Mouse (Mus musculus) spleen, adult 2 months (tissue): ENCODE results near the gene Dock8.

Experiments
- CTCF ChIP-seq: fragments of 200-500 bp; IDR thresholded peaks from 2 replicates; pipeline ENCODE4 v1.5.1; 2011; ENCODE audit warnings: mild to moderate bottlenecking, inconsistent platforms; ENCODE audit not compliant: insufficient read depth, insufficient read length, insufficient replicate concordance; ENCODE audit errors: extremely low read depth
- POLR2A ChIP-seq: fragments of 200-500 bp; IDR thresholded peaks from 2 replicates; pipeline ENCODE4 v1.6.1; 2011; ENCODE audit warnings: low read depth, low read length, inconsistent platforms

DNA sequence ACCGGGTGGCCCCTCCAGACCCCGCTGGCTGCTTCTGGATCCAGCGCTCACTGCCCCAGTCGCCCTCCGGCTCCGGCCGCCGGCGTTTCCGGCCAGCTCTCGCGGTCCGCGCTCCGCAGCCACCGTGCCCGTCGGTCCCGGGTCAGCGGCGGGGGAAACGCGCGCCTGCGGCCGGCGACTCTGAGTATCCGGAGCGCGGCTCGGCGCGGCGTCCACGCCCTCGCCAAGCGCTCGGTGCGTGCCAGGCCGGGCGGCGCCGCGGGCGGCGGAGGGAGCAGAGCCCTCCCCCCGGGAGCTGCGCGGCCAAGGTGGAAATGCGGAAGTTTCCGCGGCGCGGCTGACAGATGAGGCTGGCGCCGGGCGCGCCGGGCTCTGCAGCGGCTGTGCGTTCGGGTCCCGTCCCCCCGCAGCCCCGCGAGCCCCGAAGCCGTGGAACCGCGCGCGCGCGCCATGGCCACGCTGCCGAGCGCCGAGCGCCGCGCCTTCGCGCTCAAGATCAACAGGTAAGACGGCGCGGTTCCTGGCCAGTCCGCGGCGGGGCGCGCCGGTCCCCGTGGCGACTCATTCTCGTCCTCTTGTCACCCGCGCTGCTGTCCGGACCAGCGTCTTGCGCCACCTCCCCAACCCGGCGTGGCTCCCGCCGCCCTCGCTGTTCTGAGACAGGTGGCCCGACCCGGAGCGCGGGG lies at the start of gene Dock8:
- TF ChIP-seq CTCF (0 out of 2 replicates have a peak, but pooled peaks have one; percentile 6), POLR2A (peak; percentile 28)
